15 mouse cellular contexts compared by ENCODE assay signal in the genomic region with DNA sequence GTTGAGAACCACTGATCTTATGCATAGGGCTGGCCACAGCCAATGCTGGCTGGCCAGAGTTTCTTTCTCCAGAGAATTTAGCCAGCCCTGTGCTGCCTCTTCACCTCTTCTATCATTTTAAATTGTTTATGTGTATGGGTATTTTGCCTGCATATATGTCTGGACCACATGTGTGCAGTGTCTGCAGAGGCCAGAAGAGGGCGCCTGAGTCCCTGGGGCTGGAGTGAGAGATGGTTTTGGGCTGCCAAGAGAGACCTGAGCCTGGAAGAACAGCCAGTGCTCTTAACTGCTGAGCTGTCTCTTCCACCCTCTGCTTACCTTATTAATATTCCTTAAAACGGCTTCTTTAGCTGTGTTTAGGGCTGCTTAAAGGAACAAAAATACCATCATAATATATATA.
DNase-seq lines count a peak whose midpoint lies in the region; ATAC-seq and TF ChIP-seq lines count a peak whose summit lies in the region.
"Had no signal": no experiment of that assay in that cellular context is flagged by ENCODE, and none has a peak within 500 bp of the region (broad histone marks: within the 10 kb centered on the region; RNA-seq: fewer than 3 reads in every experiment).

No protein-coding gene starts in this region.

- DNase-seq in adrenal gland, postnatal 14 days: peak; percentile 61
- DNase-seq in adrenal gland, postnatal 4 days (ENCODE audit: low spot score in 2 of 2): no peak
- peak; percentile 40 to 49 for DNase-seq in kidney, postnatal 4 days
- no peak for DNase-seq in MEL (ENCODE audit: low read depth, low spot score)
- peak; percentile 50 for DNase-seq in lung, postnatal 14 days
- DNase-seq in right cerebral cortex, adult 18-20 months: no peak
- no peak for DNase-seq in left cerebral cortex, postnatal 4 days
- DNase-seq: B cell, adult 2 months; cerebellum, postnatal 14 days; gastrocnemius, postnatal 25 days had no signal

- no peaks in the 10 kb centered on the region for H3K27me3 ChIP-seq in kidney, embryonic 14.5 days (ENCODE audit: control insufficient read depth, insufficient read depth, low read length)
- no peaks in the 10 kb centered on the region for H3K27me3 ChIP-seq in MEL (ENCODE audit: control insufficient read depth in 1 of 2, insufficient read depth in 2 of 2, low read length in 2 of 2)
- H3K27me3 ChIP-seq: limb, embryonic 12.5 days; neural tube, embryonic 13.5 days had no signal

- ATAC-seq in kidney, embryonic 14.5 days (ENCODE audit: low FRiP score, low TSS enrichment): no peak

- H3K79me2 ChIP-seq in MEL (ENCODE audit: control insufficient read depth, insufficient read depth, low read length, poor library complexity): no peaks in the 10 kb centered on the region

- H3K9ac ChIP-seq in kidney, embryonic 14.5 days (ENCODE audit: low read depth, low read length): no peak overlapping the region
- no peak overlapping the region for H3K9ac ChIP-seq in MEL (ENCODE audit: control insufficient read depth, low read depth, low read length, poor library complexity, severe bottlenecking)
- H3K9ac ChIP-seq: limb, embryonic 12.5 days; neural tube, embryonic 13.5 days had no signal

- TF ChIP-seq CTCF in MEL (IDR thresholded peaks at IDR 0.05 in 2 of 3, conservative IDR thresholded peaks at IDR 0.05 in 1 of 3; ENCODE audit: control insufficient read depth in 1 of 3, insufficient read depth in 1 of 3, low read depth in 2 of 3, low read length in 3 of 3, poor library complexity in 1 of 3, severe bottlenecking in 1 of 3): peak in 2 of 3 experiments; percentile 8 to 43; a peak in 4 of 6 replicates

- H3K4me2 ChIP-seq in kidney, embryonic 14.5 days (replicated peaks; ENCODE audit: low read depth, low read length): no peak overlapping the region
- H3K4me2 ChIP-seq: limb, embryonic 12.5 days; neural tube, embryonic 13.5 days had no signal

- WGBS in kidney, embryonic 14.5 days: 72% methylated on average over 2 of the region's 2 CpGs

- H3K27ac ChIP-seq in kidney, embryonic 14.5 days (ENCODE audit: low read depth, low read length): no peak overlapping the region
- H3K27ac ChIP-seq in MEL (ENCODE audit: control insufficient read depth, low read depth, low read length): no peak overlapping the region
- H3K27ac ChIP-seq: hindbrain, embryonic 10.5 days; limb, embryonic 12.5 days; neural tube, embryonic 13.5 days had no signal

- no peak for TF ChIP-seq EP300 in MEL (IDR thresholded peaks at IDR 0.05; ENCODE audit: low read depth in 1 of 2, low read length in 2 of 2)

- no peaks in the 10 kb centered on the region for H3K4me1 ChIP-seq in kidney, embryonic 14.5 days (ENCODE audit: control insufficient read depth, insufficient read depth, low read length)
- H3K4me1 ChIP-seq in MEL (ENCODE audit: control insufficient read depth in 1 of 2, insufficient read depth in 2 of 2, low read length in 2 of 2): no peaks in the 10 kb centered on the region
- H3K4me1 ChIP-seq: hindbrain, embryonic 10.5 days; limb, embryonic 12.5 days had no signal

- TF ChIP-seq POLR2A in MEL (IDR thresholded peaks at IDR 0.05; ENCODE audit: control insufficient read depth in 1 of 2, insufficient read depth in 1 of 2, low read depth in 1 of 2, low read length in 2 of 2, poor library complexity in 1 of 2): no peak

- intact Hi-C loops in left cerebral cortex, postnatal 4 days (cut with DNase I): no loop called here

- peaks cover 6% of the 10 kb centered on the region for H3K9me3 ChIP-seq in kidney, embryonic 14.5 days (ENCODE audit: control insufficient read depth, low read length)
- H3K9me3 ChIP-seq in MEL (replicated peaks; ENCODE audit: insufficient read depth, low read length): no peaks in the 10 kb centered on the region
- H3K9me3 ChIP-seq: hindbrain, embryonic 10.5 days; neural tube, embryonic 13.5 days had no signal

- no peak for TF ChIP-seq RAD21 in MEL (IDR thresholded peaks at IDR 0.05; ENCODE audit: low read depth, low read length)

- no peak overlapping the region for H3K4me3 ChIP-seq in kidney, embryonic 14.5 days (ENCODE audit: low read length)
- H3K4me3 ChIP-seq in MEL (ENCODE audit: control insufficient read depth in 1 of 2, insufficient read depth in 1 of 2, low read depth in 2 of 2, low read length in 2 of 2): no peak overlapping the region
- H3K4me3 ChIP-seq: erythroblast, embryonic 14.5 days; hindbrain, embryonic 10.5 days; limb, embryonic 12.5 days; neural tube, embryonic 13.5 days had no signal

- no peaks in the 10 kb centered on the region for H3K36me3 ChIP-seq in kidney, embryonic 14.5 days (ENCODE audit: control insufficient read depth, insufficient read depth, low read length)
- no peaks in the 10 kb centered on the region for H3K36me3 ChIP-seq in MEL (ENCODE audit: control insufficient read depth in 1 of 2, insufficient read depth in 2 of 2, low read length in 2 of 2)
- H3K36me3 ChIP-seq: hindbrain, embryonic 10.5 days; limb, embryonic 12.5 days; neural tube, embryonic 13.5 days had no signal

TF ChIP-seq in MEL, 35 proteins besides CTCF, POLR2A, EP300 and RAD21:
- TF ChIP-seq ELF1 (IDR thresholded peaks at IDR 0.05; ENCODE audit: low read depth, low read length) (no peak), ZKSCAN1 (IDR thresholded peaks at IDR 0.05; ENCODE audit: low read depth, low read length) (no peak), ZC3H11A (IDR thresholded peaks at IDR 0.05; ENCODE audit: low read depth, low read length) (no peak), ZNF384 (IDR thresholded peaks at IDR 0.05; ENCODE audit: low read depth, low read length) (no peak), MYC (IDR thresholded peaks at IDR 0.05; ENCODE audit: low read depth, low read length) (no peak), MAX (IDR thresholded peaks at IDR 0.05; ENCODE audit: low read length) (no peak), CHD2 (IDR thresholded peaks at IDR 0.05; ENCODE audit: low read length) (no peak)
TF ChIP-seq in MEL: peak in this region for 0.

Comparison
In these comparisons a context has a peak if more than half of its experiments do, and no peak if none do; other contexts are left out.
1. DNase-seq: peak in adrenal gland, postnatal 14 days (single experiment), kidney, postnatal 4 days (2 of 2) and lung, postnatal 14 days (single experiment); none in adrenal gland, postnatal 4 days (0 of 2), MEL (single experiment), right cerebral cortex, adult 18-20 months (single experiment) and left cerebral cortex, postnatal 4 days (single experiment).